Mouse (Mus musculus): ENCODE measurements at regions not wholly inside any gene's neighbourhood (a gene's known extent, or its start where the extent isn't known, plus 50 kb on each side); places are given as distances from the start of the nearest gene placed in this dataset.
A peak's percentile ranks its signal among the peaks of the same experiment; 100 is the strongest.

DNA sequence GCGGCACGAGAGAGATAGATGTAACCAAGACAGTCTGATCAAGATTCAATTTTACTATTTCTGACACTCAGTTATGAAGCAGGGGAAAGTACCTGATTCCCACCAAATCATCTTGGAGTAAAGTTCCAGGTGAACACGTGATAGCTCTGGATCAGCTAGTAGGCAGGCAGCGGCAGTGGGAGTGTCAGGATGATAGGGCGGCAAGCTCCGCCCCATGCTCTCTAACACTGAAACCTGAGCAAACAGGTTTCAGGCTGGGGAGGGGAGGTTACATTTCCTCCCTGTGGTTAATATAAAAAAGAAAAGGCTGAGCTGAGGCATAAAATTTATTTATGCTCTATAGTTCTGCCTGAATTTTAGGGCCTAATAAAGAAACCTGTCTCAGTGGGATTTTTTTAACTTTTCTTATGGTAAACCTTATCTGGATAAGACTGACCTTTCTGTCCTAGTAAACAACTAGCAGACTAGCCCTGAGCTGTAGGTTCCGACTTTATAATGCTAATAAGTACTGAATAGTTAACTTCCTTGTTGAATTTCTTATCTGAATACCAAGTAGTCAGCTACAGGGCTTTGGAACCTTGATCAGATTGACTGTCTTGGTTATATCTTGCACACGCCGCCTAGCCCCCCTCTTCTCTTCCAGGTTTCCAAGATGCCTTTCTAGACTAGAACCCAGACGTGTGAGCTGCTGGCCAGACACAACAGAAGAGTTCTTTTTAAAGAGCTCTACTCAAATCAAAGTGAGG, 254.9 kb upstream of the Dab2 start:
- no peak overlapping the region for H3K9ac ChIP-seq (ENCODE audit: low read length)
- H3K27me3 ChIP-seq (ENCODE audit: control insufficient read depth, insufficient read depth, low read depth, low read length), result no peaks in the 10 kb centered on the region
- H3K4me2 ChIP-seq (ENCODE audit: low read depth, low read length), result 0 out of 2 replicates have a peak overlapping the region, but pooled peaks have one; percentile 8
- no peaks in the 10 kb centered on the region for H3K36me3 ChIP-seq (ENCODE audit: control insufficient read depth, insufficient read depth, low read length)
- 40% methylated on average over 10 of the region's 10 CpGs for WGBS
- no peaks in the 10 kb centered on the region for H3K4me1 ChIP-seq (replicated peaks; ENCODE audit: control insufficient read depth, insufficient read depth, low read length)
- no peaks in the 10 kb centered on the region for H3K9me3 ChIP-seq (ENCODE audit: control insufficient read depth, low read length)
- no peak for ATAC-seq (ENCODE audit: low read depth)
- no peak overlapping the region for H3K27ac ChIP-seq (ENCODE audit: low read length)
- H3K4me3 ChIP-seq (ENCODE audit: low read length), result no peak overlapping the region

DNA sequence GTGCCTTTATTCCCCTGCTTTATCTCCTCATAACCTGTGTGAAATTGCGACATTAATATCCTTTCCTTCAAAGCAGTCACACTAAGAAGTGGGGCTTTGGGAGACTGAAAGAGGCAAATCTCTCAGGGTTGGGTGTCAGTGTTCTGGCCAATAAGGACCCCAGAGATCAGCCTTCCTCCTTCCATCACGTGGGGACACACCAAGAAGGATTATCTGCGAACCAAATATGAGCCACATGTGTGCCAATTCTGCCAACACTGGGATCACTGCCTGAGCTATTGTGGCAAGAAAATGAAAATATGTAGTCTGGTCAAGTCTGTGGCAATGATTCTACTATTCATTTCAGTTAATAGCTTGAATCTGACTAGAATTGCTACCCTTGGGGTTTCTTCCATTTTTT, 243.9 kb upstream of the Dab2 start:
- Histone ChIP-seq H3K4me2 (ENCODE audit: low read depth, low read length) (no peak overlapping the region), H3K4me1 (replicated peaks; ENCODE audit: control insufficient read depth, insufficient read depth, low read length) (no peaks in the 10 kb centered on the region), H3K9me3 (ENCODE audit: control insufficient read depth, low read length) (no peaks in the 10 kb centered on the region), H3K9ac (ENCODE audit: low read length) (no peak overlapping the region), H3K36me3 (ENCODE audit: control insufficient read depth, insufficient read depth, low read length) (no peaks in the 10 kb centered on the region), H3K27ac (ENCODE audit: low read length) (no peak overlapping the region), H3K4me3 (ENCODE audit: low read length) (no peak overlapping the region), H3K27me3 (ENCODE audit: control insufficient read depth, insufficient read depth, low read depth, low read length) (no peaks in the 10 kb centered on the region)
- WGBS, result 72% methylated on average over 3 of the region's 3 CpGs
- ATAC-seq (ENCODE audit: low read depth), result no peak

DNA sequence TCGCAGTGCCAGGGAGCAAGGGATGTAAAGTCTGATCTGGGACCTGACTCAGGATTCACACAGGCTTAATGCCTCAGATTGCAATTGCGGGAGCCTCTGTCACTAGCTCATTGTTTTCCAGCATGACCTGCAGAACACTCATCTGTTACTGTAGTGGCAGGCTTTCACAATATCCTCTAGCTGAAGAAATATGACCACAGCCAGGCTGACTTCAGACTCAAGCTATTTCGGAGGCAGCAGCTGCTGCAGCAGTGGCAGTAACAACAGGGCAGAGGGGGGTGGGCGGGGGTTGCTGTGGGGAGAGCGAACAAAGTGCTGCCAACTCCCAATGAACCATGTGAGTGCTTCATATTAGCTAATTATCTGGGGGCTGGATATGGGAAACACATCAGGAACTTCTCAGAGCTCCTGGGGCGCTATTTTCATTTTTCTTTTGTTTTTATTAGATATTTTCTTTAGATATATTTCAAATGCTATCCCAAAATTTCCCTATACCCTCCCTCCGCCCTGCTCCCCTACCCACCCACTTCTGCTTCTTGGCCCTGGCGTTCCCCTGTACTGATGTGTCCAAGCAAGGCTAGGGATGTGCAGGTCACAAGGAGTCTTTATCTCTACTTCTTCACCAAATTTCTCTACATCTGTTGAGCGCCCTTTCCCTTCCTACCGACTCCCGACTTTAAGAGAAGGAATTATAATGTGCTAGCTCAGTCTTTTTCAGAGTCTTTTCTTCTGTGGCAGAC, 242.5 kb upstream of the Dab2 start:
- no peak overlapping the region for H3K4me2 ChIP-seq (ENCODE audit: low read depth, low read length)
- no peak overlapping the region for H3K27ac ChIP-seq (ENCODE audit: low read length)

DNA sequence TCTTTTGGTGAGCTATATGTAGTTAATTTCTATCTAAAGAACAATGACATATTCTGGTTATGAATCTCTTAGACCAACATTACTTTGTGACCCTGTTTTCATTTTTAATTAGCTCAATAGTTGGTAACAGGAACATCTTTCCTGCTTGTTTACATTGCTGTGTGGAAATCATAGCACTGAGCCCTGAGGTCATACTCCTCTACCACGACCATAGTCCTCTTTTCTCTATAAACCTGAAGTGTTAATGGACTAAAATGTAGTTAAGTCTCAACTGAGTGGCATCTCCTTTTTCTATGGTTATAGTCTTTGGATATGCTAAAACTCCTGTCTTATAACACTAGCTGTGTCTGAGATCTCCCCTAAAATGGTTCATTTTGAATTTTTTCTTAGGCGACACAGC, 240.2 kb upstream of the Dab2 start:
- Histone ChIP-seq H3K27ac (ENCODE audit: low read length) (no peak overlapping the region), H3K27me3 (ENCODE audit: control insufficient read depth, insufficient read depth, low read depth, low read length) (no peaks in the 10 kb centered on the region), H3K4me2 (ENCODE audit: low read depth, low read length) (no peak overlapping the region), H3K36me3 (ENCODE audit: control insufficient read depth, insufficient read depth, low read length) (no peaks in the 10 kb centered on the region), H3K9ac (ENCODE audit: low read length) (no peak overlapping the region), H3K4me1 (replicated peaks; ENCODE audit: control insufficient read depth, insufficient read depth, low read length) (no peaks in the 10 kb centered on the region), H3K4me3 (ENCODE audit: low read length) (no peak overlapping the region), H3K9me3 (ENCODE audit: control insufficient read depth, low read length) (no peaks in the 10 kb centered on the region)
- no peak for ATAC-seq (ENCODE audit: low read depth)
- WGBS, result 61% methylated on average over 2 of the region's 2 CpGs

More for the DNA sequence above, 242.5 kb upstream of the Dab2 start:
- 49% methylated on average over 11 of the region's 11 CpGs for WGBS
- no peaks in the 10 kb centered on the region for H3K36me3 ChIP-seq (ENCODE audit: control insufficient read depth, insufficient read depth, low read length)
- peak; percentile 64 for ATAC-seq (ENCODE audit: low read depth)
- no peaks in the 10 kb centered on the region for H3K4me1 ChIP-seq (replicated peaks; ENCODE audit: control insufficient read depth, insufficient read depth, low read length)
- H3K9me3 ChIP-seq (ENCODE audit: control insufficient read depth, low read length), result no peaks in the 10 kb centered on the region
- H3K27me3 ChIP-seq (ENCODE audit: control insufficient read depth, insufficient read depth, low read depth, low read length), result no peaks in the 10 kb centered on the region
- no peak overlapping the region for H3K4me3 ChIP-seq (ENCODE audit: low read length)
- H3K9ac ChIP-seq (ENCODE audit: low read length), result no peak overlapping the region

DNA sequence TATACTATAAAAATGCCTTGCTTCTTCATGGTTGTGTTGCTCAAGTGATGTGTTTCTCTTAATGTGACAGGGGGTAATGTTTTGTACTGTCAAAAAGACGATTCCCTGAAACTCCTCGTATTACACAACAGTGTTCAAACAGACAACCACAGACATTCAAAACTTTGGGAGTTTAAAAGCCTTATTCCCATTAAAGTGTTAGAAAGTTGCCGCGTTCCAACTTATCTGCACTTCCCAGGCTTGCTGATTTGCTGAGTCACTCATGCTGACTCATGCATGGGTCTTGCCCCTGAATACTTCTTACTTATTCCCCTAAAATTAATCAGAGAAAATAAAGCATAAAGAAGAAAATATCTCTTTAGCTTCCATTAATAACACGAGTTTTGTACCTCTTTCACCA, 239.8 kb upstream of the Dab2 start:
- H3K9ac ChIP-seq (ENCODE audit: low read length), result no peak overlapping the region
- no peaks in the 10 kb centered on the region for H3K36me3 ChIP-seq (ENCODE audit: control insufficient read depth, insufficient read depth, low read length)
- no peak overlapping the region for H3K27ac ChIP-seq (ENCODE audit: low read length)
- H3K9me3 ChIP-seq (ENCODE audit: control insufficient read depth, low read length), result no peaks in the 10 kb centered on the region
- H3K4me1 ChIP-seq (replicated peaks; ENCODE audit: control insufficient read depth, insufficient read depth, low read length), result no peaks in the 10 kb centered on the region
- WGBS, result 75% methylated on average over 5 of the region's 5 CpGs
- ATAC-seq (ENCODE audit: low read depth), result no peak
- no peak overlapping the region for H3K4me3 ChIP-seq (ENCODE audit: low read length)
- H3K27me3 ChIP-seq (ENCODE audit: control insufficient read depth, insufficient read depth, low read depth, low read length), result no peaks in the 10 kb centered on the region
- no peak overlapping the region for H3K4me2 ChIP-seq (ENCODE audit: low read depth, low read length)

DNA sequence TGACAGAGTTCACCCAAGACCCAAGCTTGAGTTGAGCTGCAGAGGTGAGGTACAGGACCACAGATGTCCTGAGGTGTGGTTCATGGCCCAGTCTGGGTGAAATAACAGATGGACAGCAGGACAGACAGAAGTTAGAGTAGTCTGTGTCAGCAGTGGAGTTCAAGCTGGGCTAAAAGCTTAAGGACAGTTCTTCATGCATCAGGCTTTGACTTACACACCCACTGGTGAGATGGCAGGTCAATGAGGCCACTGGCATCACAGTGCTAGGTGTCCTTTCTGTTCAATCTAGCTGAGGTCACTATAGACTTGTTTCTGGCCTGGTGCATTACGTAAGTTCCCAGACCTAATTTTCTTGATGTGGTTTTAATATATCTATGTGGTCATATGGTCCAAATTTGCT, 238.9 kb upstream of the Dab2 start:
- no peak overlapping the region for H3K27ac ChIP-seq (ENCODE audit: low read length)
- H3K4me3 ChIP-seq (ENCODE audit: low read length), result no peak overlapping the region
- H3K9ac ChIP-seq (ENCODE audit: low read length), result no peak overlapping the region
- H3K27me3 ChIP-seq (ENCODE audit: control insufficient read depth, insufficient read depth, low read depth, low read length), result no peaks in the 10 kb centered on the region
- WGBS, result 96% methylated on average over 1 of the region's 1 CpGs
- H3K4me1 ChIP-seq (replicated peaks; ENCODE audit: control insufficient read depth, insufficient read depth, low read length), result no peaks in the 10 kb centered on the region
- H3K36me3 ChIP-seq (ENCODE audit: control insufficient read depth, insufficient read depth, low read length), result no peaks in the 10 kb centered on the region
- H3K4me2 ChIP-seq (ENCODE audit: low read depth, low read length), result no peak overlapping the region
- ATAC-seq (ENCODE audit: low read depth), result no peak
- H3K9me3 ChIP-seq (ENCODE audit: control insufficient read depth, low read length), result no peaks in the 10 kb centered on the region

DNA sequence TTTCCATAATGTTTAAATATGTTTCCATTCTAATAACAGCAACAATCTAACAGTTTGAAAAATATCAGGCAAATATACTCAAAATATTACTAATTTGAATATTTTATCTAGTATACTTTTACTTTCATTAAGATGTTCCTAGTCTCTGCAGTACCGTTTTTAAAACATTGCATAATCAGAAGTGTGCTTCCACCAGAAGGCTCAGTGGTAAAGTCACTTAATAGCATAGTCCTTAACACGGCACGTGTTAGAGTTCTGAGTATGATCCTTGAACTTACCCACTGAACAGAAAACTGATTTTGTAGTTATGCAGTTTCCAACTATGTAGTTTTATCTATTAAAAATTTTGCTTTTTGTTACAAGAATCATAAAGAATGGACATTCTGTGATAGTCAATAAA, 234.5 kb upstream of the Dab2 start:
- Histone ChIP-seq H3K27me3 (ENCODE audit: control insufficient read depth, insufficient read depth, low read depth, low read length) (no peaks in the 10 kb centered on the region), H3K9ac (ENCODE audit: low read length) (no peak overlapping the region), H3K4me2 (ENCODE audit: low read depth, low read length) (no peak overlapping the region), H3K9me3 (ENCODE audit: control insufficient read depth, low read length) (no peaks in the 10 kb centered on the region), H3K4me1 (replicated peaks; ENCODE audit: control insufficient read depth, insufficient read depth, low read length) (no peaks in the 10 kb centered on the region), H3K27ac (ENCODE audit: low read length) (no peak overlapping the region), H3K4me3 (ENCODE audit: low read length) (no peak overlapping the region), H3K36me3 (ENCODE audit: control insufficient read depth, insufficient read depth, low read length) (no peaks in the 10 kb centered on the region)
- no peak for ATAC-seq (ENCODE audit: low read depth)
- 77% methylated on average over 3 of the region's 3 CpGs for WGBS

DNA sequence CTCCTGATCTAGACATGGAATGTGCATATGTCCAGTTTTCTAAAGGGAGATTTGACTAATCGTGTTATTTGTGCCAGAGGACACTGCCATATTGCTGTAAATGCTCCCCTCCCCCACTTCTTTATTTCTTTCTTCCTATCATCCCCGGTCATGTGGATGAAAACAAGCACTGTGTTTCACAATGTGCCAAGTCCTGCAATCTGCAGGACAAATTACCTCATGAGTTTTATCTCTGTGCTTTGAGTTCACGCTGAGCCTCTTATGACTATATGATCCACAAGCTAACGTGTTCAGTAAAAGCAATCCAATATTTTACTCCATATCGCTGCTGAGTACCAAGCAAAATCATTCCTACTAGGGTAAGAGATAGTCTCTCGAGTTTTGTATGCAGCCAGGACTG, 232.2 kb upstream of the Dab2 start:
- Histone ChIP-seq H3K36me3 (ENCODE audit: control insufficient read depth, insufficient read depth, low read length) (no peaks in the 10 kb centered on the region), H3K27ac (ENCODE audit: low read length) (no peak overlapping the region), H3K4me2 (ENCODE audit: low read depth, low read length) (no peak overlapping the region), H3K9ac (ENCODE audit: low read length) (no peak overlapping the region), H3K4me1 (replicated peaks; ENCODE audit: control insufficient read depth, insufficient read depth, low read length) (no peaks in the 10 kb centered on the region), H3K27me3 (ENCODE audit: control insufficient read depth, insufficient read depth, low read depth, low read length) (no peaks in the 10 kb centered on the region), H3K4me3 (ENCODE audit: low read length) (no peak overlapping the region), H3K9me3 (ENCODE audit: control insufficient read depth, low read length) (no peaks in the 10 kb centered on the region)
- no peak for ATAC-seq (ENCODE audit: low read depth)
- 60% methylated on average over 6 of the region's 6 CpGs for WGBS

DNA sequence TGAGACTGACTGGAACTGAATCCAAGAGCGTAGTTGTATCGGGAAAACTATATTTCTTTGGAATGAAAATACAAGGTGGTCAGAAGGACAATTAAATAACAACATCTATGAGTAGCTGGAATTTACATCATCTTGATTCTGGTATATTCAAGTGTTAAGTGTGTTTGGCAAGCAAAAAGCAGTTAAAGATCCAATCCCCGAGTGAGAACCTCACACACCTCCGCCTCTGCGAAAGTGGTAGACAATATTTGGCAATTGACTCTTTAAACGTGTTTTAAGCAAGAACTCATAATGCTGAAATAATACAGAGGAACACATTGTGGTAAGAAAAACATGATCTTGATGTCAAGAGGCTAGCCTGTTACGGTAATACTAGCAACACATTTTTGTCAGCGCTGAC, 231.2 kb upstream of the Dab2 start:
- 85% methylated on average over 8 of the region's 8 CpGs for WGBS
- no peak overlapping the region for H3K27ac ChIP-seq (ENCODE audit: low read length)
- no peak for ATAC-seq (ENCODE audit: low read depth)
- H3K9ac ChIP-seq (ENCODE audit: low read length), result no peak overlapping the region
- no peak overlapping the region for H3K4me2 ChIP-seq (ENCODE audit: low read depth, low read length)
- H3K36me3 ChIP-seq (ENCODE audit: control insufficient read depth, insufficient read depth, low read length), result no peaks in the 10 kb centered on the region
- no peaks in the 10 kb centered on the region for H3K27me3 ChIP-seq (ENCODE audit: control insufficient read depth, insufficient read depth, low read depth, low read length)
- H3K4me1 ChIP-seq (replicated peaks; ENCODE audit: control insufficient read depth, insufficient read depth, low read length), result no peaks in the 10 kb centered on the region
- H3K9me3 ChIP-seq (ENCODE audit: control insufficient read depth, low read length), result no peaks in the 10 kb centered on the region
- no peak overlapping the region for H3K4me3 ChIP-seq (ENCODE audit: low read length)

Data from lung, embryonic 16.5 days (tissue).